Mouse (Mus musculus): Measurements from ENCODE around the gene Grik3. TPM values are rescaled to one million over a fixed set of nuclear protein-coding genes. Genes with fewer than 3 reads are reported as not detected.

Grik3 gene
- polyA plus RNA-seq, 1 experiment, result 0.08 TPM

DNA sequence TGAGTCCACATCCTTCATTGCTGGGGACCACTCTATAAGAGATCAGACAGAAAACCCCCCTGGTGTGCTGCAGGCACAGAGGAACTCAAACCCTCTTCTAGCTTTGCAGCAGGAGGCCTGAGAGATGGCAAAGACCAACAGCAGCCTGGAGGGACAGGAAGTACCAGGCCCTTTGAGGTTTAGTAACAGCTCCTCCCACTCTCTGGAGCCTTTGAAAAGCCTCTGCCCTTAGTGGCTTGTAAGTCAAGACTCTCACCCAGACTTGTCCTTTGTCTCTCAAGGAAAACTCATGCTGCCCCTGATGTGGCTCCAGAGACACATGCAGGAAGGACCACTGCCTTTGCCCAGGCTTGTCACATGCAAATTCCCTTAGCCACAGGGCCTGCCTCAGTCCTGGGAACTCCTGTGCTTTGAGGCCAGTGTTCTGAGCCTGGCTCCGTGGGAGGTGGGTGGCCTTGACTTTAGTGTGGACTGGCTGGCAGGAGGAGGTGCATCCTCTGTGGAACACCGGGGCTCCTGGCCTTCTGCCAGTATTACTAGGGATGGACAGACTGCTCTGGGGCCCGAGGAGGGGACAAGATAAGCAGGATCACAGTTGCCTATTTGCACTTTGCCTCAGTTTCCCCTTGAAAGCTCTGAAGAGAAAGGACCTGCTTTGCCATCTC is 47.9 kb downstream of the Grik3 start:
- no peaks in the 10 kb centered on the region for H3K4me1 ChIP-seq (ENCODE audit: control insufficient read depth, insufficient read depth, low read length)
- TF ChIP-seq CTCF (IDR thresholded peaks at IDR 0.05; ENCODE audit: low read depth, low read length) (no peak), POLR2A (IDR thresholded peaks at IDR 0.05; ENCODE audit: borderline replicate concordance, low read depth, low read length) (no peak)
- no peak overlapping the region for H3K4me3 ChIP-seq (ENCODE audit: insufficient read depth, low read length)
- H3K27ac ChIP-seq (ENCODE audit: insufficient read depth, low read depth, low read length), result no peak overlapping the region

DNA sequence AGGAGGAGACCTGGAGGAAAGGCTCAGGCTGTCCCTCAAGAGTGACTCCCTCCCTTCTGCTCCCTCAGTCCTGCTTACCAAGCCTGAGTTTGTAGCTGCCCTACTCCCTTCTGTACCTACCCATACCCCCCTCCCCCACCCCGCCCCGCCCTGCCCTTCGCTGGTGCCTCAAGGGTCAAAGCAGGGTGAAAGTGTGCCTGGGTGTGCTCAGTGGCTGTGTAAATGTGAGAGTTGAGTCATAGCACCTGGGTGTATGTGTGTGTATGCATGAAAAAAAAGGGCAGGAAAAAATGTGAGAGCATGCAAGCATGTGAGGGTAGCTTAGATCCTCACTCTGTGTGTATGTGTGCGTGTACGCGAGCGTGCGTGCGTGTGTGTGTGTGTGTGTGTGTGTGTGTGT is 49.1 kb downstream of the Grik3 start:
- H3K4me3 ChIP-seq (ENCODE audit: insufficient read depth, low read length), result no peak overlapping the region
- no peaks in the 10 kb centered on the region for H3K4me1 ChIP-seq (ENCODE audit: control insufficient read depth, insufficient read depth, low read length)
- TF ChIP-seq POLR2A (IDR thresholded peaks at IDR 0.05; ENCODE audit: borderline replicate concordance, low read depth, low read length) (no peak), CTCF (IDR thresholded peaks at IDR 0.05; ENCODE audit: low read depth, low read length) (no peak)
- no peak overlapping the region for H3K27ac ChIP-seq (ENCODE audit: insufficient read depth, low read depth, low read length)

DNA sequence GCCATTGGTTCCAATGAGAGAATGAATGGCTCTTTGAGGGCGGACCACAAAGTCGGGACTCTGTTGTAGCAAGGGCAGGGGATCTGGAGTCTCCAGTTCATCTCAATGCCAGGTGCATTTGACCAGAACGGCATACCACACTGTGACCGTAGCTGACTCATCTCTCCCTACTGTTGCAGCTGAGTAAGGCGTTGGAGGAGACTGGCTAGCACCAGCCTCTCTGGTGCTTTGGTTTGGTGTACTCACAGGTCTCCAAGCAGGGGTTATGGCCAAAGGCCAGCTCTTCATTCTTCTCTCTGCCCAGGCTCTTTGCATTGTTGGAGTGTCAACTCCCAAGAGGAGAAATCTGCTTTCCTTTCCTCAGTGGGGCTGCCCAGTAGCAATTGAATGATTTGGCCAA is 52.7 kb downstream of the Grik3 start:
- Histone ChIP-seq H3K4me3 (ENCODE audit: insufficient read depth, low read length) (no peak overlapping the region), H3K4me1 (ENCODE audit: control insufficient read depth, insufficient read depth, low read length) (no peaks in the 10 kb centered on the region), H3K27ac (ENCODE audit: insufficient read depth, low read depth, low read length) (no peak overlapping the region)
- no peak for TF ChIP-seq POLR2A (IDR thresholded peaks at IDR 0.05; ENCODE audit: borderline replicate concordance, low read depth, low read length)
- TF ChIP-seq CTCF (IDR thresholded peaks at IDR 0.05; ENCODE audit: low read depth, low read length), result no peak

DNA sequence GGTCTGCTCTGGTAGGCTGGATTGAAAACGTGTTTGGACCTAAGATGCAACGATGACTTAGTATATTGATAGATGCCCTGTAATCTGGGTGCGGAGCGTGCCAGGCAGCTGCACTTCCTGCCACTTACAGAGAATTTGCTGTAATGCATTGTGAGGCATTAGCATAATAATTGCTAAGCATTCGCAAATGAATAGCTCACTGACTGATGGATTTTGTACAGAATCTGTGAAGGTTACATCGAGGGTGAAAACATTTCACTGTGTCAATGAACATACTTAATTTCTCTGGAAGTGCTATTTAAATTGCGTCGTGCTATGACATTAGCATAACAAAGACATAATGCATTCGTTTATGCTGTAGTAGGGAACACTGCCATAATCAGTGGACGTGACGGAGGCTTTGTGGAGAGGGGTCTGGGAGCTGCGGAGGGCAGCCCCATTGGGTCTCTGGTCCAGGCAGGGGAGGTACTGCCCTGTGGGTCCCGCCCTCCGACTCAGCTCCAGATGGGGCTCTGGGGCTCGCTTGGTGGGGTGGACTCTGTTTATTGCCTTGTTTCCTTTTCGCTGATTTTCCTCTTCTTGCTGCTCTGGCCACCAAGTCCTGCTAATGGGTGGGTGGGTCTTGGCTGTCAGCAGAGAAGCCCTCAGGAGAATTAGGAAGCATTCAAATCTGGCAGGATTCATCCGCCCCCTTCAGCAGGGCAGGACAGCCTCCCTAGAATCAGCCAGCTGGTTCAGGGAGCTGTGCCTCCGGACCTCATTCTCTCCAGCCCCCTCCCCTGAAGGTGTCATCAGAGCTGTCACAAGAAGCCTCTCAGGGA is 54.7 kb downstream of the Grik3 start:
- TF ChIP-seq POLR2A (IDR thresholded peaks at IDR 0.05; ENCODE audit: borderline replicate concordance, low read depth, low read length) (no peak), CTCF (IDR thresholded peaks at IDR 0.05; ENCODE audit: low read depth, low read length) (no peak)
- no peaks in the 10 kb centered on the region for H3K4me1 ChIP-seq (ENCODE audit: control insufficient read depth, insufficient read depth, low read length)
- H3K27ac ChIP-seq (ENCODE audit: insufficient read depth, low read depth, low read length), result no peak overlapping the region
- H3K4me3 ChIP-seq (ENCODE audit: insufficient read depth, low read length), result no peak overlapping the region

DNA sequence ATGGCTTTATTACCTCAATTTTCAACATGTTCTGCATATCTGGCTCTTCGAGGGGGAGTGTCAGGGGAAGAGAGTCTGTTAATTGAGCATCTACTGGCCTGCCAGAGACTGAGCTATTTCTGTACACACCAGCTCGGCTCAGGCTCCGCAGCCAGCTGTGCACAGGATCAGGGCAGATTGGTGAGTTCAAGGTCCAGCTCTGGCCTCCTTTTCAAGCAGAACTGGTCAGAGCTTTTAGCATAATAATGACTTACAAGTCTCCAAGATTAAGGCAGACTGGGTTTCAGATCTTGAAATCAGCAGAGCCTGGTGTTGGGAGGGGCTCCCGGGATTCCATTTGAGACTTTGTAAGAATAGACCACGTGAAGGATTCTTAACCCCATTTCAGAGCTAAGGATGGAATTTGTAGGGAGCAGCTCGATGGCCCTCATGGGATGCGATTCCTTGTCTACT is 55.3 kb downstream of the Grik3 start:
- no peak overlapping the region for H3K4me3 ChIP-seq (ENCODE audit: insufficient read depth, low read length)
- TF ChIP-seq POLR2A (IDR thresholded peaks at IDR 0.05; ENCODE audit: borderline replicate concordance, low read depth, low read length) (no peak), CTCF (IDR thresholded peaks at IDR 0.05; ENCODE audit: low read depth, low read length) (no peak)

DNA sequence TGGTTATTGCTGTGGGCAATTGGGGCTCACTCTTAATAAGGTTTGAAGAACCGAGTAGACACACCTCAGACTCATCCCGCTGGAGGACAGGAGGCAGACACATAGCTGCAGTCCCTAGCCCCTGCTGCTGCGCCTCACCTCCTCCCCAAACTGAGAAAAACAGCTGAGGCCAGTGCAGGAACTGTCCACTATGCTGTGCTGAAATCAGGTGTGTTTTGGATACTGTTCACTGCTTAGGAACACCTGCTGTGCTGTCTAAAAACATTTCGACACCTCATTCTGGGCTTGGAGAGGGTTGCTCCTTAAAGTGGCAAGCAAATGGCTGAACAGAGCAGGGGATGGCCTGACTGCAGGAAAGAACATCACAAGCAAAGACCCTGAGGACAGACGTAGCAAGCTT is 57.7 kb downstream of the Grik3 start:
- TF ChIP-seq POLR2A (IDR thresholded peaks at IDR 0.05; ENCODE audit: borderline replicate concordance, low read depth, low read length) (no peak), CTCF (IDR thresholded peaks at IDR 0.05; ENCODE audit: low read depth, low read length) (no peak)
- no peaks in the 10 kb centered on the region for H3K4me1 ChIP-seq (ENCODE audit: control insufficient read depth, insufficient read depth, low read length)
- H3K27ac ChIP-seq (ENCODE audit: insufficient read depth, low read depth, low read length), result no peak overlapping the region
- H3K4me3 ChIP-seq (ENCODE audit: insufficient read depth, low read length), result no peak overlapping the region

More for the DNA sequence above, 55.3 kb downstream of the Grik3 start:
- H3K27ac ChIP-seq (ENCODE audit: insufficient read depth, low read depth, low read length), result no peak overlapping the region
- no peaks in the 10 kb centered on the region for H3K4me1 ChIP-seq (ENCODE audit: control insufficient read depth, insufficient read depth, low read length)

DNA sequence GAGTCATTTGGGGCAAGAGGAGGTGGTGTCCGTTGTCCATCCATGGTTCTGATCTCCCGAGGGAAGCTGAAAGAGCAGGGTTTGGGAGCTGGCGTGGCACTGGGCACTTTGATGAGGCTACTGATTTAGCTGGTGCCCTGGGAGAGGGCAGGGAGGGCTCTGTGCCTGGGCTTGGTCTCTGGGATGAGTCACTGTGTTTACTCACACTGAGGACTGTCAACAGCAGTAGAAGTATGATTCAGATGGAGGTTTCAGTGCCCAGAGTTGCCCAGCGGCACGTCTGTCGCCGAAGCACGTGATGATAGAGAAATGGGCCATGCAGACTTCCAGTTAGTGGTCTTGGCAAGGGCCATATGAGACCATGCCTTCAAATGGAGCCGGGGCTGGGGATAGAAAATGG is 63.3 kb downstream of the Grik3 start:
- H3K27ac ChIP-seq (ENCODE audit: insufficient read depth, low read depth, low read length), result no peak overlapping the region
- H3K4me3 ChIP-seq (ENCODE audit: insufficient read depth, low read length), result no peak overlapping the region
- TF ChIP-seq POLR2A (IDR thresholded peaks at IDR 0.05; ENCODE audit: borderline replicate concordance, low read depth, low read length), result no peak
- TF ChIP-seq CTCF (IDR thresholded peaks at IDR 0.05; ENCODE audit: low read depth, low read length), result no peak
- H3K4me1 ChIP-seq (ENCODE audit: control insufficient read depth, insufficient read depth, low read length), result no peaks in the 10 kb centered on the region

DNA sequence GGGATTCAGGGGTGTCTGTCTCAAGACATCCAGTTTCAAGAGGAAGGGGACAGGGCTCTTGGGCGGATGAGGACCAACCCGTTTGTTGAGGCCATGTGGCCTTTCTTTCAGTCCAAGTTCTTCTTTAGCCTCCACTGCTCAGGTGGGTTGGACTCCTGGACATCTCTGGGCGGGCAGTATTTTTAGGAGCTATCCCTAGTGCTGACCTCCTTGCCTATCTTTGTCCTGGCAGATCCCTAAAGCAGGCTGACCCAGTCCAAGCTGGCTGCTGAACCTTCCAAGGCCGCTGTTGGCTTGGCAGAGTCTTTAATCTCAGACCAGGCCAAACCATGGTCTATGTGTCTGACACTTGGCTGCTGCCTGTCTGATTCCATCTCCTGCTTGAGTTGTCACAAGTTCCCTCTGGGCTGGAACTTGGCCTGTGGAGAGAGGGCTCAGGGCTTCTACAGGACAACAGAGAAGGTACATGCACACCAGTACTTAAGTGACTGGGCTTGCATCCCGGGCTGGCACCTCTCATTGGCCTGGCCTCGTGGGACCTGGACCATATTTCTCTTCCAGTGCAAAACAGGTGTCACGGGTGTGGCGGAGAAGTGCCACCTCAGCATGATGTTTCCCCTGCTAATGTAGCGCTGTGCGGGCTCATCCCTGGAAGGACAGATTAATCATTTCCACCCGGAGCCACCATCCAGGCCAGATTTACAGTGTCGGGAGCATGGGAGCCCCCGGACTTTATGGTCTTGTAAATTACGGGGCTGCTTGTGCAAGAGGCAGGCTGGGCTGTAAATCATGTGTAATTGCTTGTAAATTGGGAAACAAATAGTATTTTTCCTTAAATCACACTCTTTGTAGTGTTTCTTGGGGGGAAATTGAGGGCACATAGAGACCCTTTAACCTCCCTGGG is 66.2 kb downstream of the Grik3 start:
- H3K4me3 ChIP-seq (ENCODE audit: insufficient read depth, low read length), result no peak overlapping the region
- no peak for TF ChIP-seq POLR2A (IDR thresholded peaks at IDR 0.05; ENCODE audit: borderline replicate concordance, low read depth, low read length)
- no peak for TF ChIP-seq CTCF (IDR thresholded peaks at IDR 0.05; ENCODE audit: low read depth, low read length)
- H3K27ac ChIP-seq (ENCODE audit: insufficient read depth, low read depth, low read length), result no peak overlapping the region
- H3K4me1 ChIP-seq (ENCODE audit: control insufficient read depth, insufficient read depth, low read length), result no peaks in the 10 kb centered on the region

DNA sequence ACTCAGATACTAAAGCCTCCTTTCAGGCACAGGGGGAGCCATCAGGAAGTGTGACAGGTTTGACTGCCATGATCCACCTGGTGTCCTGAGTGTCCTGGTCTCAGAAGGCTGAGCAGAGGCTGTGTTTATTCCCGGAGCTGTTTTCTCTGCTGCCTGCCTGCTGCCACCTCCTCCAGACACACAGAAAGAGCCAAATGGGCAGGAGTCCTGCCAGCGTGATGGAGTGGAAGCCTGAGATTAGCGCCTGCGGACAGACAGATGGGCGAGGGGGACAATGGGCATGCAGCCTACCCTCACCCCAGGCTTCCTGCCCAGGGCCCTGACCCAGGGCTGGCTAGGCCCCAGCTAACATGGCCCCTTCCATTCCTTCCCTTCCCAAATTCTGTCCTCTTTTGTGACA is 69.1 kb downstream of the Grik3 start:
- no peak overlapping the region for H3K4me3 ChIP-seq (ENCODE audit: insufficient read depth, low read length)
- H3K27ac ChIP-seq (ENCODE audit: insufficient read depth, low read depth, low read length), result no peak overlapping the region
- no peaks in the 10 kb centered on the region for H3K4me1 ChIP-seq (ENCODE audit: control insufficient read depth, insufficient read depth, low read length)
- no peak for TF ChIP-seq POLR2A (IDR thresholded peaks at IDR 0.05; ENCODE audit: borderline replicate concordance, low read depth, low read length)
- no peak for TF ChIP-seq CTCF (IDR thresholded peaks at IDR 0.05; ENCODE audit: low read depth, low read length)
